Mouse (Mus musculus) lung, postnatal 36 days (tissue): ENCODE measurements at regions not wholly inside any gene's neighbourhood (a gene's known extent, or its start where the extent isn't known, plus 50 kb on each side); places are given as distances from the start of the nearest gene placed in this dataset.

Experiments
- DNase-seq: peaks from one replicate; pipeline ENCODE4 v3.0.0; 2022; ENCODE audit warnings: mixed read lengths

- no peak for DNase-seq
Observed at GRCm38 (mm10) chr3:70097813-70098212, 90.4 kb downstream of the Otol1 start.

- no peak for DNase-seq
Observed at GRCm38 (mm10) chr3:70102091-70102490, 94.7 kb downstream of the Otol1 start.

GRCm38 (mm10) chr3:70102593-70103213 lies 95.3 kb downstream of the Otol1 start:
- no peak for DNase-seq

- DNase-seq, result peak; percentile 83
Observed at GRCm38 (mm10) chr3:70103983-70104827, 96.8 kb downstream of the Otol1 start.

GRCm38 (mm10) chr3:70104828-70105399 lies 97.5 kb downstream of the Otol1 start:
- DNase-seq, result peak; percentile 56

DNA sequence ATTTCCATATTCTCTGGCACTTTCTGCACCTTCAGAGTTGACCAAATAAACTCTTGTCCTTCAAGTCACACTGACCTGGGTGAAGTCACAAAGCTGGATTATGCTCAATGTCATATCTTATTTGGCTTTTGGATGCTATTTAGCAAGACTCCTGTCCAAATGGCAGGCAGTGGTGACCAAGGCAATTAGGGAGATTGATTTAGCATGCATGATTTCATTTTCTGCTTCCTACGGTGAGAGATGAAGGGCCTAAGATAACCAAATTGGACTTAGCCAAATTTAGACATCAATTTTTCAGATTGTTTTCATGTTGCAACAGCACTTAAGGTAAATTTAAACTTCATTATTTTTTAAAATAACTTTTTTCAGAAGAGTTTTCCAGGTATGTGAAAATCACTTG lies 98.1 kb downstream of the Otol1 start:
- no peak for DNase-seq

- no peak for DNase-seq
Observed at GRCm38 (mm10) chr3:70106141-70106540, 98.7 kb downstream of the Otol1 start.

DNA sequence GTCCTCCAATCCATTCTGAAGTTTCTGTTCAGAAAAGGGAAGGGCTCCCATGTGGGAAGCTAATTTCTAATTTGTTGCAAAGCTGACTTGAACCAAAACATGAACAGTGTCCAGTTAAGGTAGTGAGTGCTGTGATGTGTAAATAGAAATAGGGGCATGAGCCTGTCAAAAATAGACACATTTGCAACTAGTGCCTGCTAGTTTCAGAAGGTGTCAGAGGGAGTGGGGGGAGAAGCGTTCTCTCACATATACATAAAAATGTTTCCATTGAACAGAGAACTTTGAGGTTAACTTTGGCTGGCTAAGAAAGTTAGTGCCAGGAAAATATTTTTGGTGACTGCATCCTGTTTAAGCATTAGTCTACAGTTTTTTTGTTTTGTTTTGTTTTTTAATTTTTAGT lies 118.8 kb downstream of the Otol1 start:
- no peak for DNase-seq

DNA sequence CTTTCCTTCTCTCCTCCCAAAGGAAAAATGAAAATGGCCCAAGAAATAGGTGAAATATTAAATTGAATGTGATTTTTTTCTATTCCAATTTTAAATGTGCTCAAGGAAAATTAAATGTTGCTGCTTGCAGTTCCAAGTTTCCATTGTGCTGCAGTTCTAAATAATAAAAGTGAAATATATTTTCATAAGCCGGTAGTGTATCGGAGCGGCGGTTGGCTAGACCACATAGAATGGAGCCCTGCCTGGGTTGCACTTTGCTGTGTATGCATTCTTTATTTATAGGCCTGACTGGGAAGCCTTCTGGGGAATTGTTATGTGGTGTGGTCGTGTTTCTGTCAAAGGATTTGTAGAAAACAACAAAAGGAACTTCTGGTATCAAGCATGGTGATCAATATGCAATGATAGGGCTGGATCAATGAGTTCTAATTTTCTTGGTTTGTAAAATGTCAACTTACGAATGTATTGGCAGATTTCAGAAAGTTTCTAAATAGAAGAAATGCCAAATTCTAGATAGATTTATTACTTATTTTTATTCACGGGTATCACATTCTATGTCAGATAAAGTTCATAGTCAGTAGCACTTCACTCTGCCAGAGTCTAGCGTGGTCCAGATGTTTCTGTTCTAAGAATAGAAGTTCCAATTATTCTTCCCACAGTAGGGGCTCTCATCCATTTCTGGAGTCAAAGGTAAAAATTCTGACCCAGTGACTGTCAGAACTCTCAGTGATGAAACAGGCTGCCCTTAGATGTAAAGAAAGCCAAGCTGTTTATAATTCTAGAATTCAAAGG lies 123.0 kb downstream of the Otol1 start:
- no peak for DNase-seq

- no peak for DNase-seq
Observed at GRCm38 (mm10) chr3:70134963-70135362, 127.5 kb downstream of the Otol1 start.

DNA sequence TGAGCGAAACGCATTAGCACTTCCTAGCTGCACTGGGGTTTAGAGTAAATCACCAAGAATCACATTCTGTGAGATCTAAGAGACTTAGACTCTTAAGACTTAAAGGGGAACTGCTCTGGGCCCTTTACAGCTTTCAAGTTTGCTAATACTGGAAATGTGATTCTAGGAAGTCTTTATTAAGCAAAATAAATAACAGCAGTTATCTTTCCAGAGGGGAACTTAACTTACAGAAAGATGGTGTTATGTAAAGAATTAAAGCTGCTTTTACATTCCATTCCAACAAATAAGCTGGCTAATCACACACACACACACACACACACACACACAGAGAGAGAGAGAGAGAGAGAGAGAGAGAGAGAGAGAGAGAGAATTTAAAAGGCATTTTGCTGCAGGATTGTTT lies 131.1 kb downstream of the Otol1 start:
- no peak for DNase-seq

- DNase-seq, result no peak
Observed at GRCm38 (mm10) chr3:70138926-70139325, 131.5 kb downstream of the Otol1 start.

- no peak for DNase-seq
Observed at GRCm38 (mm10) chr3:70145728-70146127, 138.3 kb downstream of the Otol1 start.

- DNase-seq, result no peak
Observed at GRCm38 (mm10) chr3:70151156-70151555, 143.7 kb downstream of the Otol1 start.

GRCm38 (mm10) chr3:70160043-70160442 lies 152.6 kb downstream of the Otol1 start:
- no peak for DNase-seq

DNA sequence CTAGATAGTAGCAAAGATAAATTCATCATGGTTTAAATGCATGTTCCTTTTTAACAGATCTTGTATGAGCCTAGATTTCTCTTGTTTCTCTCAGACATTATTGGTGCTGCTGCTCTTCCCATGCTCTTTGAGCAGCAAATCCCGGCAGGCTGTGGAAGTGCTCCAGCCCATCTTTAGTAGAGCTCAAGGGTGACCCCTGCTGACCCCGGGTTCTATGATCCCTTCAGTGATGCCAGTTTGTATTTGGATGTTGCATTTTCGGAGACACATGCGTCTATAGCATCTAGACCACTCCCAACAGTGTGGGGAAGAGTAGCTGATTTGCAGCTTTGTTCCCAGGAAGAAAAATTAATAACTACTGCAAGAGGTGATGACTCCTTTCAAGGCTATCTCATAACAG lies 164.3 kb downstream of the Otol1 start:
- DNase-seq, result peak; percentile 2

DNA sequence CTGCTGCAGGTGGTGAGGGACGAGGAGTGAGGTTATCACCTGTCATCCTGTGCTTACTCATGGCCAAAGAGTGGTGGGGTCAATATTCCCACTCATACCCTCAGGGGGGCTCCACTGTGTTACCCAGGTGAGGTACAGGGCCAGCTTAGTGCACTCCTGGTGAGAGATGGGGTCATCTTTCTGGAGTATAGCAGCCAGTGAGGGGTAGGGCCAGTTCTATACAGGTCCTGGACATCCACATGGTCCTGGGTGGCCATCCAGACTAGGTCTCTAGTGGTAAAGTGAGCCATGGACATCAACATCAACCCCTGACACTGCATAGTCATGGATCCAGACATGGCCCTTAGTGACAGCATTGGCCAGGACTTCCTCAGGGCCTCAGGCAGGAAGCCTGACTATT lies 169.0 kb downstream of the Otol1 start:
- no peak for DNase-seq

DNA sequence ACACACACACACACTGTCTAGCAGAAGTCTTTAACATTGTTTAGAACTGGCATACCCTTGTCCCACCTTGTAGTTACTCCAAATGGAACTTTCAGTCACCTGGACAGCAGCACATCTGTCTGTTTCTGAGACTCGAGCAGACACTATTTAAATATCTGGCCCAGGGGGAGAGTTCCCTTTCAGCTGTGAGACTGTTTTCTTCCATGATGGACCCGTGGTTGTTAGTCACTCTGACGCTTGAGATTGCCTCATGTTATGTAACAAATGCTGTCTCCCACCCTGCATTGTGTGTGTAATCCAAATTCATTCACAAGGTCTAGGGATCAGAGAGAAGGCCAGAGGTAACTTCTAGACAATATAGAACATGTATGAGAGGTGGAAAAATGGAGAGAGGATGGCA lies 174.2 kb downstream of the Otol1 start:
- DNase-seq, result no peak

DNA sequence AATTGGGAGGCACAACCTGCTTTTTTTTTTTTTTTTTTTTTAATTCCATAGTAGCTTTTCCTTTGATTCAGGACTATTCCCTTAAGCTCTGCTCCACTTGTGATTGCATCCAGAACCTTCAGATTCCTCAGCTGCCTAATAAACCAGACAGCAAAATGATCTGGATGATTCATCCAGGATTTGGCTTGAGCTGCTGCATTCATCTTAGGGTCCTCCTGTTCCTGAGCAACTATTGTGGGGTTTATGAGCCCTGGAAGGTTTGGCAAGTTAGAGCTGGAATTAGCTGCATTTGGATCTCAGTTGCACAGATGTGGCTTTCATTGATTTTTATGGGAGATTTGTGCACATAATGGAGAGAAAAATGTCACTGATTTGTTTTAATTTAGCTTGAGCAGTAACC lies 183.3 kb downstream of the Otol1 start:
- no peak for DNase-seq

GRCm38 (mm10) chr3:70196671-70197070 lies 189.3 kb downstream of the Otol1 start:
- DNase-seq, result no peak

GRCm38 (mm10) chr3:70198890-70199289 lies 191.5 kb downstream of the Otol1 start:
- no peak for DNase-seq

GRCm38 (mm10) chr3:70201334-70201943 lies 194.0 kb downstream of the Otol1 start:
- DNase-seq, result no peak

- DNase-seq, result no peak
Observed at GRCm38 (mm10) chr3:70215195-70215594, 207.8 kb downstream of the Otol1 start.
